Mouse (Mus musculus) brain, embryonic 18.5 days (tissue): ENCODE measurements at regions not wholly inside any gene's neighbourhood (a gene's known extent, or its start where the extent isn't known, plus 50 kb on each side); places are given as distances from the start of the nearest gene placed in this dataset.

Experiments used
- DNase-seq: peaks from one replicate; pipeline ENCODE4 v3.0.0-alpha.2; 2012; ENCODE audit warnings: low read depth, low spot score

DNA sequence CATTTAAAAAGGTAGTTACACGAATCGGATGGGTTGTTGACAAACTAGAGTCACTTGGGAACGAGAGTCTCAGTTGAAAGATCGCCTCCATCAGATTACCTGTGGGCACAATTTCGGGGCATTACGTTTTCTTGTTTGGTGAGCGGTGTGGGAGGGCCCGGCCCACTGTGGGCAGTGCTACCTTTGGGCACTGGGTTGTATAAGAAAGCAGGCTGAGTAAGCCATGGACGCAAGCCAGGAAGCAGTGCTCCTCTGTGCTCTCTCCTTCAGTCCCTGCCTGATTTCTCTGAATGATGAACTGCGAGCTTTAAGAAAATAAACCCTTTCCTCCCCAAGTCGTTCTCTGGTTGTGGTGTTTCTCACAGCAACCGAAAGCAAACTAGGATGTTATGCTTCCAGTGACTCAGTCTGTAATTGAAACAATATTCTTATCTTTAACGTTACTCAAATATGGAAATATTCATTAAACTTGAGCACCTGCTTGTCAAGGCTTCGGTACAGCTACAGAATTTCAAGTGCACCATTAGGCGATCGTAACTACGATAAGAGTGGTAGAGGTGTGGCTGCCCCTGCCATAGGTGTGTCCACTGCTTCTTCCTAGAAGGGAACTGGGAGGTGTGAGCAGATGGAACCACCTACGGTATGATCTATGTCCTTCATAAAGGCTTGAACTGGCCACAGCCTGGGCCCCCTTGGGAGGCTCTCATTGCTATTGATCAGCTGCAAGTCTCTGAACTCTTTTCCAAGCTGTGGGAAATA is 119.2 kb upstream of the Tsc22d1 start:
- no peak for DNase-seq

DNA sequence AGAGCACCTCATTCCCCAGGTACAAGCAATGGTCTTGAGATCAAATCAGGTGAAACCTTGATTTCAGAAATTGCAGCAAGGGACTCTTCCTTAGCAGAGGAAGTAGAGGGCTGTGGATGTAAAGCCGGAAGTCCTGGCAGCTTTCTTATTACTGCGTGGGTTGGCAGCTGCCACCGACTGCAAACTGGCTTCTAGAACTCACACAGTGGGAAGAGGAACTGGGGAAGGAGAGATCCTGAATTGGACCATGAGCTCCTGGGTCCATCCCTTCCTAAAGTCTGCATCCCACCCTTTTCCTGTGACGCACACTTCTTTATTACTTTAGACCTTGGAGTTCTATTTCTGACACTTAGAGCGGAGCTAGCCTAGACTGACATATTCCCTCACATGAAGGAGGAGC is 116.9 kb upstream of the Tsc22d1 start:
- no peak for DNase-seq

DNA sequence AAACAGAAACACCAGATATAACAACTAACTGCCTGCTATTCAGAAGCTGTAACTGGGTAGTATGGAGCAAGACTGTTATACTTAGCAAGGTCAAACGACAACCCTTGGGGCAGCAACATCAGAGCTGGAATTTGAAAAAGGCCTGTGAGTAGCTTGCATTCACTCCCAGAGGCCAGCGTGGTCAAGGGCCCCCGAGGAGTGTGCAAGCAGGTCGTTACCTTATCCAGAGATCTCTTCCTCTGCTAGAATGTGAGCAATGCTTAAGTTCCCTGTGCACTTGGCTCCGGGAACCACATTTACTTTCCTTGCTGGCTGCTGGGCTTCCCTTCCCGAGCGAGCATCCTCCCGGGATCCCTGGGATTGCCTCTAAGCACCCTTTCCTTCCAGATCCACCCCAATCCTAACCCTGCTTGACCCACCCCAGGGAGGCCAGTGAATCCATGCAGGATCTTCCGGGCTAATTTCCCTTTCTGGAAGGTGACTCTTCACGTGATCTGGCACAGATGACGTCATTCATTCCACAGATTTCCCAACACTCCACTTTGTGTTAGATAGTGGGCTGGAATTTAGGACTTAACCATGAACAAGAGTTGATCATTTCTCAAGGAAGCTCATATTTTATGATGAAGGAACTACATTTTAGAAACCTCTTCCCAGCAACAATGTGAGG is 112.3 kb upstream of the Tsc22d1 start:
- DNase-seq, result no peak

DNA sequence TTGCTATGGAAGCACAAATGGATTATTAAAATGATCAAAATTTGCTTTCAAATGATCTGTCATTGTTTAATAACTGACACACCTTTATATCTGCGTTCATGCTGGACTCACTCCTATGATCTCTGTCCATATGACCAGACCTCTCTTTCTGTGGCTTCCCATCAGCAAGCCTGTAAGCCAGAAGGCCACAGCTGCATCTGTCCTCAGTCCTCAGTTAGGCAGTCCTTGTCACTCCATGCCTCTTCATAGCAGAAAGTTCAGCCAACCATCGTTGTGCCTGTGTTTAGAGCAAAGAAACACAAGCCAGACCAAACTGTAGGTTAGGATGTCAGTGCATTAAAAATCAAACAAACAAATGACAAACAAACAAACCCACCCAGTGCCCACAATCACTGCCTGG is 107.2 kb upstream of the Tsc22d1 start:
- DNase-seq, result no peak

DNA sequence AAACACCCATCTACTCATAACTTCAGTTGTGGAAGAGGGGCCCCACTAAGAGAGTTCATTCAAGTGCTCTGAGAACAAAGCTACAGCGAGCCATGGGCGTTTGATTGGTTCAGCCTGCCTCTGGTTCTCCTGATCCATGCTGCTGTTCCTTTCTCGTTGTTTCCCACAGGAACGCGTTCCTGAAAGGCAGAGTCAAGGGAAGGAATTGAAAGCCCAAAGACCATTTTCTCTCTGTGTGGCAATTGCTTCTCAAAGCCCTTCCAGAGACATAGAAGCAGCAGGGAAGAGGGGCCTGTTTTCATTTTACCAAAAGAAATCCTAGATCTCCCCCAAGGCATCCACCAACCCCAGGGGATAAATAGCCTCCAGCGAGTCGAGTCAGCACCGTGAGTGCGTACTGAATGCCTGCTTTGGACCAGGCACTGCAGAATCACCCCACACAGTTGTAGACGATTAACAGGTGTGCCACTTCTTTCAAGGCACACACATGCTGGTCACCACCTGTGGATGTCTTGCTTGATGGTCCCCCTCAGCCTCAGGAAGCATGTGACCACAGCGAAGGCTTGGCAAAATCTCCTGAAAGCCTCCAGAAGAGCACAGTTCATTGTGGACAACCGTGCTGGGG is 106.5 kb upstream of the Tsc22d1 start:
- no peak for DNase-seq

DNA sequence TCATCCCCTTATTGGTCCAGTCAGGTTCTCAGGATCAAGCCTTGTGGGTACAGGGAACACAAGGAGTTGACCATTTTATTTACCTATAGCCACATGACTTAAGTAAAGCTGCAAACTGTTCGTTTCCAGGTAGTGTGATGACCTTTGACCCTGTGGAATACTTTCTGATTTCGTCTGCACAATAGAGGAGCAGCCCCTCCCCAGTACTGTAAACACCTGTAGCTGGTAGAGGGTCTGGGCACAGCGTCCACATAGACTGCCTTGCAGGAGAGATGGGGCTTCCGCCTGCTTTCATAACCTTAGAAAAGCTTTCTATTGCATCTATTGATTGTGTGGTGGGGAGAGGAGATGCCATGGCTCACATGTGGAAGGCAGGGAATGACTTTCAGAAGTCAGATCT is 105.2 kb upstream of the Tsc22d1 start:
- no peak for DNase-seq

DNA sequence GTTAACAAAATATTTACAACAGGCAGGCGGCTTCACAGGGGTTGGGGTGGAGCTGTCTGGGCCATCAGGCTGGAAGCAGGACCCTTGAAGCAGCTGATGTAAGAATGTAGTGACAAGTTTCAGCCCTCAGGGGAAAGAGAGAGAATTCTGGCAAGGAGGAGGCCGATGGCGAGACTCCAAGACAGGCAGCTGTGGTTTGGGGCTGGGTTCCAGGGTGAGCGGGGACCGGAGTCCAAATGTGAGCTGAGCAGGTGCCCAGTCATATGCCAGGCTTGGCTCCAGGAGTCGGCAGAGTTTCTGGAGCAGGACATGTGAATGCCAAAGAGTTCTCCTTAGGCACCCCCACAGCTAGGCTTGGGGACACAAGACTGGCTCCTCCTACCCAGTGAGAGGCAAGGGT is 104.5 kb upstream of the Tsc22d1 start:
- peak; percentile 30 for DNase-seq

DNA sequence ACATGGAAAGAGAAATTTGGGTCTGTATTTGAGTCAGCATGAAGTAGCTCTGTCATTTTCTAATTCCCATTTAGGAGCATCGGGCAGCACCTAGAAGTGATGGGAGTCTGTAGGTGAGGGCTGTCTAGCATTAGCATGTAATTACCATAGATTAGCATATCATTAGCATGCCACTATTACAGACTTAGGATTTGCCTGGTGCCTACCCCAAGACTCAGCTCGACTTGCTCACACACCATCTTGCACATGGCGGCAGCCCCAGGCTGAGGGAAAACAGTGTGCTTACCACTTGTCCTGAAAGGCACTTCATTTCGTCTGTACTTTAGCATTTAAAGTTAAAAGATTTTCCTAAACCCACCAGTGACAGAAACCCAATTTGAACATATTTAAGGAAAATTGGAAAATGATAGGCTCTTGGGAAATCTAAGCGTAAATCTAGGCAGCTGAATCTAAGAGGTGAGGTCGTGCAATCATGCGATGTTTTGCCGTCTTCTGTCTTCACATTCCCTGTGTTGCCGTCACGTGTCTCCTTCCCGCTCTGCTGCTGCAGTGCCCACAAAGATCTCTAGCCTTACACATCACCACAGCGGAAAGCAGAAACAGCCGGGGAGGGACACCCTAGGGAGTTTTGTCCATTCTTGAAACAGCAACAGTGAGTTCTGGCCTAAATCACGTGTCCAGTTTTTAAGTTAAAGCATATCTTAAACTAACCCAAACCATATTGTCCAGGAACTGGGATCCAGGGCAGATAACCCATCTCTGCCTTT is 101.2 kb upstream of the Tsc22d1 start:
- DNase-seq, result no peak

DNA sequence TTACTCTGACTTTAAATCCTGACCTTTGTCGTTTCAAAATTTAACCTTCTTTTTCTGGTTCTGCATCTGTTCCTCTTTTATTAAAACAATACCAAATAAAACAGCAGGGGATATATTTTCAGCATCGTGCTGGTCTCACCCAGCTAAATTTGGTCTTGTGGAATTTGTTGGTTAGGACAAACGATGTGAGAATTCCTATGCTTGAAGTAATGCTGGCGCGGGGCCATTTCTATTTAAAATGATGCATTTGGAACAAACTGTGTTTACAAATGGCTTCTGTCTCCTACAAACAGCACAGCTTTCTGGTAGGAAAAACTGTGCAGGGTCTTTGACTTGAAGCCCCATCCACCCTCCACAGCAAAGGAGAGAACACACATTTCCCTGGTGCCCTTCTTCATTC is 96.3 kb upstream of the Tsc22d1 start:
- no peak for DNase-seq

DNA sequence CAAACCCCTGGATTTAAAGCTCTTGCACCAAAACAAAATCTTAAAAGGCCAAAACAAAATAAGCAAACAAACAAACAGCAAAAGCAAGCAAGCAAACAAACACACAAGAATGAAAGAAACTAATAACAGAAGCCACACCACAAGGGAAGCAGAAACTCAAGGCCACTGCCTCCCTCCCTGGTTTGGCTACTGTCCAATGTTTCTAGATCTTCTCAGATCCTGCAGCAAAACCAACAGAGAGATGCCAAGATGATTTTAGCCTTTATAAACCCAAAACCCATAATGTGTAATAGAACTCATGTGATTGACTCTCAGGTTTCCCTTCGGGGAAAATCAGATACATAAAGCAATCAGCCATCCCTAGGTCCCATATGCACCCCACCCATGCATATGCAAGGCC is 90.5 kb upstream of the Tsc22d1 start:
- no peak for DNase-seq

DNA sequence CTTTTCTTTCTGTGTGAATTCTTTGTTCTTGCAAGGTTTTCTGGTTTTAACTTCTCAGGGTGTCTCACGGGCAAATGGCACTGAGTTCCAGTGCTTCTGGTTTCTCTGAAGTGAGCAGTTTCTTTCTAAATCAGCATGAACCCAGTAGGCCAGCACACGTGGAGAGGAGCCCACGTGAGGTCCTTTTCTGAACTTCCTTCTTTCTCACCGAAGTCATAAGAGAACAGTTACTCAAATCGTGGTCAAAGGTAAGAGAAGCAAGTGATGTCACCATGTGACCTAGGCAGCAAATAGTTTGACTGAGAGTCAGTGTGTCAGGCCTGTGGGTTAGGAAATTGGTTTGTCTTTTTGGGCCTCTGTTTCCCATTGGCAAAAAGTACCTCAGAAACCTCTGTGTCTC is 84.8 kb upstream of the Tsc22d1 start:
- DNase-seq, result no peak

DNA sequence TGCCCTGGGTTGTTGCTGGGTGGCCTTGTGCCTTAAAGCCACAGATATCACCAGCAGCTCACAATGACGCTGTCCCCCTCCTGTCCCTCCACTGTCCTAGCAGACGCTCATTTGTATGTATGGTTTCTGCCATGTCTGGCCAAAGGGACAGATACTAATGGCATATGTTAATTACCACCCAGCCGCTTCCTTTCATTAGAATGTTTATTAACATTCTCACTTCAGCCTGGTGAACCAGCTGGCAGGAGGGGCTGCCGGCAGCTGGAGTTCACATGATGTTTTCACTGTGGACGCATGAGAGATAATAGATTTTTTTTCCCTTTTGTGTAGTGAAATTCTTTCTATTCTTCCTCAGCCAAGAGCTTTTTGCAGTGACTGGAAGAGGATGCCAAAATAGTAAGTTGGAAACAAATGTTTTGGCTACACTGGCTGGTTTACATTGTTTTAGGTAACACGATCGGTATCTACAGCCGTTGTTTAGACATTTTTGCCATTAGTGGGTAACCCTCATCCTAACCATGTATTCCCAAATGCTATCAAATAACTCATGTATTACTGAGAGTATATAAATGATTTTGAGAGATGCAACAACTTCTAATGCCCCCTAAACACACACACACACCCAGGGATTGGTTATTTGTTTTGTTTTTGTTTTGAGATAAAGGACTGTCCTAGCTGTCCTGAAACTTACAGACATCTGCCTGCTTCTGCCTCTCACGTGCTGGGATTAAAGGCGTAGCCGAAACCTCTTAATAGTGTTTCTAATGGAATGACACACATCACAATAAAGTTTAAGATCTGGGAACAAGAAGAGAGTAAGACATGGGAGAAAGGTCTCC is 83.0 kb upstream of the Tsc22d1 start:
- no peak for DNase-seq

DNA sequence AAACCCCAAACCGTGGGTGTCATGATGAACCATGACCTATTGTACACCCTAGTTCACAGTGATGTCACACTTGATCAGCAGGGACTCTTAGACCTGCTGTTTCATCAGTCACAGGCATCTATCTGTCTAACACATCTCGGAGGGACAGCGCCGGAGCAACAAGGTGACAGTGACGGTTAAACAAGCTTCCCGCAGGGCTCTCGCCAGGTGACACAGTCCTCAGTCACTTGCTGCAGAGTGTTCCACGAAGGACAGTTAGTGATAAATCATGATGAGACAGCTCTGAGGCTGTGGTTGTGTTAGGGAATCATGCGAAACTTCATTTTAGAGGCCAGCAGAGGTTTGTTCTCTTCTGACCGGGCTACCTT is 82.4 kb upstream of the Tsc22d1 start:
- no peak for DNase-seq

DNA sequence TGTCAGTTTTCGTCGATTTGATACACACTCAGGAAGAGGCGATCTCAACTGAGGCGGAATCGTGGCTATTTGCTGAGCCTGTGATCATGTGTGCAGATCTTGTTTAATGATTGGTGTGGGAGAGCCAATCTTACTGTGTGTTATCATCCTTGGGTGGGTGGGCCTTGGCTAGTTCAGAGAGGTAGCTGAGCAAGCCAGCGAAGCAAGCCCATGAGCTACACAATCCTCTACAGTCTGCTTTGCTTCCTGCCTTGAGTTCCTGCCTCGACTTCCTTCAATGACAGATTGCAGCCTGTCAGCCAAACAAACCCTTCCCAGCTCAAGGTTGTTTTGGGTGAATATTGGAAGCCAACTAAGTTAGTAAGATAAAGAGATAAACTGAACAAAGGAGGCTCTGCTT is 74.0 kb upstream of the Tsc22d1 start:
- DNase-seq, result no peak

DNA sequence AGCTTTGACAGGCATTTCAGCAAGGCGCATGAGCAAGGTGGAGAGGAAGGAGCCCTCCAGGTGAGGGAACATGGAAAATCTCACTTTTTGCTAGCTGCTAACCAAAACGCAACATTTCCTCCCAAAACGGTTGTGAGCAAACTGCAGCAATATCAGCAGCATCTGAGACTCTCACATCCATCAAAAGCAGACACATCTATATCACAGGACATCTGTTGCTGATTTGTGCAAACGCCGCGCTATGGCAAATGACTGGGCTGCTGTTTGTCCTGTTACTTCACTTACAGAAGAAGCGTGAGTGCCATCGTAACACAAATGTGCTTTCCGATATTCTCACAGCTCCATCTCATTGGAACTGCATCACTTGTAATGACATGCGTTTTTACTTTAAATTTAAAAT is 73.5 kb upstream of the Tsc22d1 start:
- no peak for DNase-seq

DNA sequence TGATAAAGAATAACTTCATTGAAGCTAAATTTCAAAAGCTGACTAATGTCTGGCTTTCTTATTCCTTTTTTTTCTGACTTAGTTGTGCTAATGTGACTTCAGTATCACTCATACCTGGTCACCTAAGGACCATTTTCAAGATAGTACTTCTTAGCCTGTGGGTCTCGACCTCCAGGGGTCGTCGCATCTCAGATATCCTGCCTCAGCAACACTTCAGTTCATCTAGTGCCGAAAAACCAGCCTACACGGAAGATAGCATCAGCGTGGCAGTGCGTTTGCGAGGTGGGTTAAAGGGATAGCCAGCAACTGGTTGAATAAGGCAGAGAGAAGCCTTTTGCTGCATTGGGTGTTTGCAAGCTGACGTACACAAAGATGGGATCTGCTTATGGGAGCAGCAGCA is 62.9 kb upstream of the Tsc22d1 start:
- no peak for DNase-seq

DNA sequence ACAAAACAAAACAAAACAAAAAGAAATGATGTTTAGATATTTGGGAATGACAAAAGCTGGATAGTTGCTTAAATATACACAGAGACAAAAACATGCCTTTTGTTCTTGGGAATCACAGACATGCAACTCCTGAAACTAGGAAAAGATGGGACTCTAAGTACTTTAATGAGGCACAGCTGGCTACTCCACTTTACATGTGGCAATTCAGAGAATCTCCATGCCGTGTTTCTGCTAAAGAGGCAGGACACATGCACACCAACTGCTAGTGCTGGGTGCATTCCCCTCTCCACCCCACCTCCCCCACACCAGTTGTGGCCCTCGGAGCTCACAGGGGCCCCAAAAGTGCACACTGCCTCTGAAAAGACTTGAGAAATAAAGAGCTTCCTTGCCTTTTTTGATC is 58.6 kb upstream of the Tsc22d1 start:
- DNase-seq, result no peak

DNA sequence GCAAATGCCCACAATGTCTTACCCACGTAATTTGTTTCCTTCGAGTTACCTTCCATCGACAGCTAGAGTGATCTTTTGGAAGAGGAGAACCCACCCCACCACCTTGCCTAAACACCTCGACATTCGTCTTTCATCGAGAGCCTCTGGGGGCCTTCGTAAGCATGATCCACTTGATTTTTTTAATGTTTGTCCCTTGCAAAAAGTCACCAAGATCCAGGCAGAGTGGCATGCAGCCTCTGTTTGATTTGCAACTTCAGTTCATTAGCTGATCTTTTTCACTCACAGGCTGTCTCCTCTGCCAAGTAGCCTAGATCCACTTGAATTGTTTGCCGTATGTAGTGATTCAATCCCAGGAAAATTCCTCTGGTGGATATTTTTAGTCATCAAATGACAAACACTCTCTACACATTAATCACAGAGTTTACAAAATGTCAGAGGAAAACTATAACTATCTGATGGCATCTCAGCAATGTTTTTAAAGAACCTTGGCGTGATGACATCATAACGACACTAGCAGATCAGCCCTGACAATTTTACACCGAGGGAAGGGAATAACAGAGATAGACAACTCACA is 54.8 kb upstream of the Tsc22d1 start:
- DNase-seq, result no peak

DNA sequence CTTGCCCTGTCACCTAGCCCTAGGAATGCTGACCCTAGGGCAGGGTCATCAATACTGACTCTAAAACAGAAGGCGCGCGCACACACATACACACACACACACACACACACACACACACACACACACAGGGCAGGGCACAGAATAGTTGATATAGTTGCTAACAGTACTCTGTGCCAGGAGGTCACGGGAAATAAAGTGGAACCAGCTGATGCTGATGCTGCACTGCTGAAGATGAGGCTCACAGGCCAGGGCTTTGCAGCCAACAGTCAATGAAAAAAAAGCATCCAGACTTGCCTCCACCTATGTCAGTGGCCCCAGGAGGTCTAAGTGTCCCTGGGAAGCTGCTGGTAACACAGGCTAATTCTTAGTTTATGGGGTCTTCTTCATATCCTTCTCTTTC is 50.7 kb upstream of the Tsc22d1 start:
- DNase-seq, result no peak
